Mouse (Mus musculus): ENCODE measurements at regions not wholly inside any gene's neighbourhood (a gene's known extent, or its start where the extent isn't known, plus 50 kb on each side); places are given as distances from the start of the nearest gene placed in this dataset.

- DNase-seq (ENCODE audit: low spot score): peak; percentile 22
- TF ChIP-seq POLR2A (IDR thresholded peaks at IDR 0.05; ENCODE audit: borderline replicate concordance, extremely low read depth, insufficient read depth, insufficient read length): no peak
- Histone ChIP-seq H3K9me3 (ENCODE audit: control insufficient read depth, low read length) (no peaks in the 10 kb centered on the region), H3K4me3 (replicated peaks; ENCODE audit: low read length) (no peak overlapping the region), H3K4me1 (ENCODE audit: control insufficient read depth, insufficient read depth, low read length) (0 out of 2 replicates have a peak, but pooled peaks cover 3% of the 10 kb centered on the region), H3K27ac (replicated peaks; ENCODE audit: low read depth, low read length) (no peak overlapping the region), H3K27me3 (ENCODE audit: control insufficient read depth, insufficient read depth, low read length) (no peaks in the 10 kb centered on the region), H3K4me2 (replicated peaks; ENCODE audit: low read depth, low read length, severe bottlenecking) (no peak overlapping the region), H3K9ac (ENCODE audit: low read depth, low read length, severe bottlenecking) (no peak overlapping the region), H3K36me3 (ENCODE audit: control insufficient read depth, insufficient read depth, low read length) (no peaks in the 10 kb centered on the region)
- no peak for ATAC-seq (ENCODE audit: low FRiP score, low read depth)
- 48% methylated on average over 6 of the region's 6 CpGs for WGBS
Measured at GRCm38 (mm10) chr5:62939050-62939449, 125.4 kb downstream of the Dthd1 start.
